12 mouse cellular contexts compared by ENCODE assay signal in genomic region chr7:125670865-125671264, GRCm38 (mm10).
"Had no signal": no experiment of that assay in that cellular context is flagged by ENCODE, and none has a peak within 500 bp of the region (broad histone marks: within the 10 kb centered on the region; RNA-seq: fewer than 3 reads in every experiment).

No protein-coding gene starts in this region.

- H3K27me3 ChIP-seq: limb, embryonic 13.5 days; stomach, embryonic 15.5 days had no signal

- H3K4me3 ChIP-seq: layer of hippocampus, adult 2 months; limb, embryonic 13.5 days; stomach, embryonic 15.5 days had no signal

- DNase-seq: kidney, adult 11 months; kidney, adult 9 months; left cerebral cortex, postnatal 4 days; lung, adult 18-20 months; lung, postnatal 36 days; right cerebral cortex, postnatal 14 days; thymus, postnatal 4 days had no signal

- H3K4me1 ChIP-seq: limb, embryonic 13.5 days; stomach, embryonic 15.5 days had no signal

- H3K9ac ChIP-seq: limb, embryonic 13.5 days; stomach, embryonic 15.5 days had no signal

- H3K4me2 ChIP-seq: limb, embryonic 13.5 days; midbrain, embryonic 11.5 days; stomach, embryonic 15.5 days had no signal

- H3K9me3 ChIP-seq: limb, embryonic 13.5 days; stomach, embryonic 15.5 days had no signal

- H3K27ac ChIP-seq: kidney, postnatal 0 days; layer of hippocampus, adult 2 months; limb, embryonic 13.5 days; stomach, embryonic 15.5 days had no signal
